Mouse (Mus musculus) c-Kit-positive CD71-positive TER-119-negative erythroid progenitor cells, embryonic 14.5 days (primary cell): ENCODE results near the gene Xkr7.

Source experiments
- DNase-seq: peaks from one replicate; pipeline ENCODE4 v3.0.0-alpha.2; 2013; ENCODE audit warnings: low read depth

The Xkr7 gene

DNA sequence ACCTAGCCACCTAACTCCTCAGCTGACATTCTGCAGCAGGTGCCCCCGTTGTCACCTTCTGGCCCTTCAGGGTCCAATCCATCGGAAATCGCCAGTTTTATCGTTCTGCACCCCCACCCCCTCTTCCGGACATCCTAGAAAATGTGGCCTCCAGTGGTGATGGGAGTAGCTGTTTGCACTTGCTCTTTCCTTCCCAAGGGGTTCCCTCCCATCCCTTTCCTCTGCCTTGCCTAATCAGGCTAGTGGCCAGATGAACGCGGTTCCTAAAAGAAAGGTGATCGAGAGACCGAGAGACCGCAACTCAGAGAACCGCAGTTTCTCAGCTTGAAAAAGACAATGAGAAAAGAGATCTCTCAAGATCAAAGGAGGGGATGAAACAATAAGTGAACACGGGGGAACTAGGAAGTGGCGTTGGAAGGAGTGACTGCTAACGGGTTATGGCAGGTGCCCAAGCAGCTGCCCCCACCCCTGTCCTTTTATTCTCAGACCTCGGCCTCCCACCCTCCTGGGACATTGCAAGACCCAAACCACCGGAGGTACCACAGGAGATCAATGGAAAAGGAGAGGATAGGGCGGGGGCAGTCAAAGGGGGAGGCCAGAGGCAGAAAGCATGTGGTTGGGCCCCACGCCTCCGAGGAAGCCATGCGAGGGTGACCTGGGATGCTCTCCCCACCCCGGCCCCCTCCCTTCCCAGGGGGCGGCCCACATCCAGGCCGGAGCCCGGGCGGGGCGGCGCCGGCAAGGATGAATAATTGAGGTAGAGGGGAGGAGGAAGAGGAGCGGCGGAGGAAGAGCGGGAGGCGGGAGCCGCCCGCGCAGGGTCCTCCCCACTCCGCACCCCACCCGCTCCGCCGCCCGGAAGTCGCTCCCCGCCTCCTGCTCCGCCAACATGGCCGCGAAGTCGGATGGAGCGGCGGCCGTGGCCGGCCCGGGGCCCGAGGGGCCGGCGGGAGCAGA, at the start of gene Xkr7:
TSS of gene Xkr7 (plus strand) at position 727 of the 957 bp plus-strand sequence.
- no peak for DNase-seq

DNA sequence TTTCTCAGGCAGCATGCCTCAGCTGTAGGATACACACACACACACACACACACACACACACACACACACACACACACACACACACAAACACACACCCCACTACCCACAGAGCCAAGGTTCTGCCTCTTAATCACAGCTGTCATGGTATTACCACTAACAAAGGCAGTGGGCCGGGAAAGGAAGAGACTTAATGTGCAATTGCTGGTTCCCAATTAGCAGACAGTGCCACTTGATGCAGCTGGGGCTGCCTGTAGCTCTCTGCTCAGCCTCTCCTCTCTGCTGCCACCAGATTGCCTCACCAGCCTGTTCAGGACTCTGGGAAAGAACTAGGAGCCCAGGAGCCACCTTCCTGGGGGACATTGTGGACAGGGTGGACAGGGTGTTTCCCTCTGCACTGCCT, 46.1 kb upstream of the Xkr7 start:
- DNase-seq, result no peak

DNA sequence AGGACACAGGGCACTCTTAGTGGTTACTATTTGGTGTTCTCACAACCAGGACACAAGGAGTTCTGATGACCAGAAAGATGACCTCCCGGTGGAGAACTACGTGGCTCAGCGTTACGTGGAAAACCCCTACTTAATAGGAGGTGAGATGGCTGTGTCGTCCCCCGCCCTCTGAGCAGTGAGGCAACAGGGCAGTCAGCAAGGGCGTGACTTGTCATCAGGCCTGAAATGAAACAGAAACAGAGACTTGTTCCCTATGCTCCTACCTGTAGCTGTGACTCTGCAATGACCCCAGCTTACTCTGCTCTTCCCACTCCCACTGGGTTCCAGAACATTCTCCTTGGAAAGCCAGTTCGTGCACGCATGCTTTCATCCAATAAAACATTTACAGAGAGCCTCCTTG, 40.1 kb upstream of the Xkr7 start:
- DNase-seq, result no peak

DNA sequence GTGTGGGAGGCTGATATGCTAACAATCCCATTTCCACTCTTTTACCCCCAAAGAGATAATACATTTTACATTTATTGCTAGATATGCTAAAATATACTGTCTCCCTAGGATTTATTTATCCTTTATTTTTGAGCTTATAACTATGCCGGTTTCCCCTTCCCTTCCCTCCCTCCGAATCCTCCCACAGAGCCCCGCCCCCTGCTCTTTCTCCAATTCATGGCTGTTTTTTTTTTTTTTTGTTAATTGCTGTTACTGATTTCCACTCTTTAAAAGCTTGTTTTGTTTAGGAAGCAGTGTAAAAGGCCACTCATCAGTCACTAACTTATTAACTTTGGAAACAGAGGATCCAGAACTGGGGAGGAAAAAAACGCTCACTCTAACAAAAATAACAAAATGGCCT, 34.6 kb upstream of the Xkr7 start:
- DNase-seq, result no peak

DNA sequence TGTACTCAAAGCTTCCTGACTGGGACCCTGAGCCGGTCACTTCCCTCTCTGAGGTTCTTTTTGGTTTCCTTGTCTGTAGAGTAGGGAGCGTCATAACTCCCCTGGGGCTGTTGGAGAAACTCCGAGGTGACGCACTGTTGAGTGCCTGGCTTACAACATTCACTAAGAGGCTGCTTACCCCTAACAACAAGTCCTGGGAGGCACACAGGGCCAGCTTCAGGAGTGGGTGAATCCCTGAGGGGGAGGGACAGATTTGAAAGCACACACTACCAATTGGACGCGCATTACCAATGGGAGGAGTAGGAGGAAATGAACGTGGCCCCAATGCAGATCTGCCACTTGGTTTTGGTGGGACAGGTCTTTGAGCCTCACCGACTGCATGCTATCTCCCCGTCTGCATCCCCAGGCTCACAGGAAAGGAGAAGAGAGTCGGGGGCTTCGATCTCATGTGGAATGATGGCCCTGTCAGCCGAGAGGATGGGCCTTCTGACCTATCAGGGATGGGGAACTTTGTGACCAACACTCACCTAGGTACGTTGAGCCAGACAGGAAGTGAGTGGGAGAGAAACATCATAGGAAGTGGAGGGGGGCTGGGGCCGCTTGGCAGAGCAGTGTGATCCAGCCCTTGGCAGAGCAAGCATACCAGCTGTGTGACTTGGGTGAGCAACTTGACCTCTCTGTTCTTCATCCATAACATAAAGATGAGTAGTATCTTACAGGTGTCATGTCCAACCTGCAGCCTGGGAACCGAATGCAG, 29.0 kb upstream of the Xkr7 start:
- no peak for DNase-seq

DNA sequence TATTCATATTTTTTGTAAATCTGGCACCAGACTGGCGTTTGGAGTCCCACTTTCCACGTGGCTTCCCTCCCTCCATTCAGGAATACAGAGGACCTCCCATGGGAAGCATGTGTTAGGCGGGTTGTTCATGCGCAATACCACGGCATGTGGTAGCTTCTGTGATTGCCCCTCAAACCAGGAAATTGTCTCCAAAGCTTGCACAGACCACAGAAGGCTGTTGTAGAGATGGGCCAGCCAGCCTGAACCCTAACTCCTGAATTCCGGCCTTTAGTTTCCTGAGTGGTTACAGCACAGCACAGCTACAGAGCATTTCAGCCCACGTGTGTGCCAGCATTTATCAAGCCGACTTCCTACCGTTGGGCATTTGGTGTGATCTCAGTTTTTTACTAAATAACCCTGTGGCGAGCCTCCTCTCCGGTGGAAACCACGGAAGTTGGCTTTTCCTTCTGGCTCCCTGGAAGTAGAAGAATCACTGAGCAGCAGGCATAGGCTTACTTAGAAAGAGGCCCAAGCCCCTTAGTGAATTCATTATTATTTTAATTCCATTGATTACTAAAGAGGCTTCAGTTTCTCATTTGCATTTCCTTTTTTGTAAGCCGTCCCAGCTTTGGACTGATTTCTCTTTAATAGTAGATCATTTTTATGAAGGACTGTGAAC, 27.8 kb upstream of the Xkr7 start:
- no peak for DNase-seq

DNA sequence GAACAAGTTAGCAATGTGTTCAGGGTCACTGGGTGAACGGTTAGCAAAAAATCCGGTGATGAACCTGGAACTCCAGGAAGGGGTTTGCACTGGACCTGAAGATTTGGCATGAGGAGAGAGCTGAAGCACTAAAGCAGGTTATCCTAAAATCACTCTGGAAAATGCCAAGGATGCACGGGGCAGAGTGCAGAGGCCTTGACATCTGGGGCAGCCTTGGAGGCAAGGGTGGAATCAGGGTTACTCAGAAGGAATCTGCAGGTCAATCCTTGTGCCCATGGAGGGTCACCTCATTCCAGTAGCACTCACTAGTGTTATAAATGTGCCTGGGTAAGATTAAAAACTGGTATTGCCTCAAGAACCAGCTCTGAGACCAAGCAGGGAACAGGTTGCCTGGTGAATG, 25.7 kb upstream of the Xkr7 start:
- no peak for DNase-seq

DNA sequence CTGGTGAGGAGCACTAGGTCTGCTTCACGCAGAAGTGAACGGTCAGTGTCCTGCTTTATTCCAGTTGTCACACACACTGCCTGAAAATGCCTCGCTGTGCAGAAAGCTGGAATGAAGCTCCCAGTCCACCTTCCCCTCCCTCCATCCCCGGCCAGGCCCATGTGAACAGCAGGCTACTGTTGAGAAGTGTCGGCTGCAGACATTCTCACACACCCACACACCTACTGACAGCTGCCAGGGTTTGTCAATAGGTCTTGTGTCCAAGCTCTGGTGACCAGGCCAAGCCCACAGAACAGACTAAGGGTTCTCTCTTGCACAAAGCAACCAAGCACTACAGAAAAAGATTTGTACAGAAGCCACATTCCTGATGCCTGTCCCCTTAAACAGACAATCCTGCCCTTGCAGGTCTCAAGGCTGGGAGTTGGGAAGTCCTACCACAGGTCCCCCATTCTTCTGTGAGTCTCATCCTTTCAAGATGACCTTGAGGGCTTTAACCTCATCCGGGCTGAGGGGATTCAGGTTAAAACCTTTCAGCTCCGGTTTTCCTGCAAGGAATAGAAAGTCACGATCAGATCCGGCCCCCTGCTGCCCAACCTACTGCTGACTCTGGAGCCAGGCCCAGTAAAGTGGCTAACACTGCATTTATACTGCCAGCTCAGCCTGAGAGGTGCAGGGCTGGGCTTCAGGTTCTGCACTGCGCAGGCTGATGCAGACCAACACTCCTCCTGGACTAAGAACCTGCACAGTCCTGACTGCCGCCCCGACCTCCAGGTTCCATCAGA, 22.3 kb upstream of the Xkr7 start:
- DNase-seq, result no peak

DNA sequence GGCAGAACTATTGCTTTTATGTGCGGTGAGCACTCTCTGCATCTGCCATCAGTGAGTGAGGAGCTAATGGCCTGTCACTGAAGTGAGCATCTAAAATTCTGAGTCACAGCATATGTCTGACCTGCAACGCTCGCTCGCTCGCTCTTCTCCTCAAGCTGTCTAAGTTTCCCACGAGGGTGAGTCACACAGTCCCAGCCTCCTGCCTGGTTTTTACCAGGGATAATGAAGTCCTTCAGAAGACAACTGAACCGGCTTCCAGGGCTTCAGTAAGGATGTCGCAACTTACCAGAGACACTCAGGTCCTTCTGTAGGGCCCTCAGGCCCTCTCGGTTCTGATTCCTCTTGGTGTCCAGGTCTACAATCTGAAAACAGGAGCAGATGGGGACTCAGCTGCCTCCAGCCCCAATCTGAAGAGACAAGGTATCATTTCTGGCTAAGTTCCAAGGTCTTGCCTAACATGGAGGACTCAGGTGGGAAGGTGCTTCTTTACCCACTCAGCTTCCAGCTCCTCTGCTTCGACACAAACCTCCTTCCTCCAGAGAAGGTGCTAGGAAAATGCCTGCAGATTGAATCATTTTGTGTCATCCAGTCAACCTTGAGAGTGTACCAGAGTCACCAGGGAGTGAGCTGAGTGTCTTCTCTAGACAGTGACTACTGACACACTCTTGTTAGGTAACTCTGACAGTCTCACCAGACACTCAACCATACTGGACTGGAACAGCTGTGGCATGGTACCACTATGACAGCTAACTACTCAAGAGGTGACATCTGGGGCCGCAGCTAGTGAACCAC, 17.7 kb upstream of the Xkr7 start:
- DNase-seq, result no peak

DNA sequence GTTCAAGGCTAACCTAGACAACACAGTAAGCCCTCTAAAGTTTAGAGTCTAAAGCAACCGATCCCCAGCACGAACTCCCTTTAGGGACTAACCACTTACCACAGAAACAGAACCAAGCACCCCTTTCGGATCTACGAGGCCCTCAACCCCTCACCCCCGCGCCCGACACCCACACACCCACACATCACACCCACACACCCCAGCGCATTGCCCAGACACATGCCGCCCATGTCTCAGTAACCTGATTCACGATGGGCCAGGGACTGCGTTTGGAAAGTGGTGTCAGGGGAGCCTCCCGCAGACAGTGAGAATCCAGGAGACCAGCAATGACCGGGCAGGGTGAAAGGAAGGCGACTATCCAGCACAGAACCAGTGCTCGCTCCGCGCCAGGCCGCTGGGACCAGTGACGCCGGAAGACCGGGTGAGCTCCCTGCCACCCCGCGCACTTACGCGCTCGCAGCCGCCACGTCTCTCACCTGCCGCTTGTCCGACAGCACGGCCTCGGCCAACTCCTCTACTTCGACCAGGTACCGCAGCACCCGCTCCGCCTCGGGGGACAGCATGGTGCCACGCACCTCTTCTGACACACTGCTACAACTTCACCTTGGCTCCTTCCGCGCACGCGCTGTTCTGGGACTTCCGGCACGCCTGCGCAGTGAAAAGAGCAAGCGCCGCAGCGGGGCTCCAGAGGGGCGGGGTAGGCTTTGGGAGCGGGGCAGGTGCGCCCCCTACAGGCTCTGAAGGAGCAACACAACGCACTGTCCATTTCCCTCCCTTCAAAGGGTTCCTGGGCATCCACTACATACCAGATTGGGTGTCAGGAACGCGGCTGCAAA, 16.7 kb upstream of the Xkr7 start, which contains the start of gene Pdrg1:
TSS of gene Pdrg1 (minus strand) at position 670 of the 836 bp plus-strand sequence.
- peak; percentile 93 for DNase-seq

DNA sequence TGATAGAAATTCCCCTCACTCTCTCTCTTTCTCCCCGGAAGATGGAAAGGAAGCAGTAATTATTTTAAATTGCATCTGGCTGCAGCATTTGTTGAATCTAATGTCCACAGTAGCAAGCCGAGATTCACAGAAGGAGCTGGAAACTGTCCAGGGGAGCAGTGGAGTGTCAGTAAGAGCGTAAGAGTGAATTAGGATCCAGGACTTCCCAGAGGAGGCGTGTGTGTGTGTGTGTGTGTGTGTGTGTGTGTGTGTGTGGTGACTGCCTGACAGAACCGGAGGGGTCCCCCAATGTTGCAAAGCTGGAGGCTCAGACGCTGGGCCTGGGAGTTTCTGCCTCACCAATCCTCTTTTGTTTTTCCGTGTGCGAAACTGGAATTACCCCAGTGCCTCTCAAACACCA, 15.8 kb upstream of the Xkr7 start:
- DNase-seq, result no peak

DNA sequence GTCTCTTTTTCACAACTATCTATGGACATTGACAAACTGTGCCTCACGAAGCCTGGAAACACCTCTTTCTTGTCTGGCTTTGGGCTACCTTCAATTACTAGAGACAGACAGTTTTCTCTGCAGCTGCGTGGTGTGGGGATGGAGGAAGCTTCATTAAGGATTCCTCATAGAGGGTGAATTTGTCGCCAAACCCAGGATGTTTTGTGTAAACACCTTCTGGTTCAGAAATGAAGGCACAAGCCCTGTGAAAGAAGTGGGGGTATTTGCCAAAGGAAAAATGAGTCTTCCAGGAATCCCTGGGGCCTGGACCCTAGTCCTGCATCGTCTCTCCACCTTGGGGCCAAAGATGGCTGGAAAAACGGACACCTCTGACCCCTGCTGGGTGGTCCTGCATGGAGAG, 14.9 kb upstream of the Xkr7 start:
- no peak for DNase-seq

DNA sequence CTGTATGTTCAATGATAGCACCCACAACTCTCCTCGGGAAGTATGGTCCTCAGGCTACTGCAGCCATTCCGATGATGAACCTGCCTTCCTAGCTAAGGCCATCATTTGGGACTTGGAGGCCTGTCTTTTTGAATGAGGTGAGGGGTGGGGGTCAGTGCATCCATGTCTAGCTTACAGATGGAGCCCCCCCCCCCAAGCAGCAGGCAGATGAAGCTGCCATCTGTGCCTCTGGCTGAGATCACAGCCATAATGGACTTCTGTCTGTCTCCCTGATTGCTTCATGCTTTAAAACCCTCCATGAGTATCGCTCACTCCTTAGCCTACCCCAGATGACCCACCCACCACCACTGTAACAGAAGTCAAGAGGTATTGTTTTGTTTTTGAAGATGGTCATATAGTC, 12.3 kb upstream of the Xkr7 start:
- DNase-seq, result no peak

DNA sequence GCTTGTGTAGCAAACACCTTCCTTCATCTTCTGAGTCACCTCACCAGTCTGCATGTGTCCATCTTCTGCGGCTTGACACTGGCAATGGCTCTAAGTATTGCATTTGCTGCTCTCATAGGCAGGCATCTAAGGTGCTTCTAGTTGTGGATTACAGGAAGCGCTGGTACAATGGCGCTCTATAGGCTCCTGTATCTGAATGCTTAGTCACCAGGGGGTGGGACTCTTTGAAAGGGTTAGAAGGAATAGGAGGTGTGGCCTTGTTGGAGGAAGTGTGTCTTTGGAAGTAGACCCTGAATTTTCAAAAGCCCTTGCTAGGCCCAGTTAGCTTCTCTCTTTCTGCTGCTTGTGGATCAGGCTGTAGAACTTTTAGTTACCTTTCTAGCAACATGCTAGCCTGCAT, 10.5 kb upstream of the Xkr7 start:
- DNase-seq, result no peak

DNA sequence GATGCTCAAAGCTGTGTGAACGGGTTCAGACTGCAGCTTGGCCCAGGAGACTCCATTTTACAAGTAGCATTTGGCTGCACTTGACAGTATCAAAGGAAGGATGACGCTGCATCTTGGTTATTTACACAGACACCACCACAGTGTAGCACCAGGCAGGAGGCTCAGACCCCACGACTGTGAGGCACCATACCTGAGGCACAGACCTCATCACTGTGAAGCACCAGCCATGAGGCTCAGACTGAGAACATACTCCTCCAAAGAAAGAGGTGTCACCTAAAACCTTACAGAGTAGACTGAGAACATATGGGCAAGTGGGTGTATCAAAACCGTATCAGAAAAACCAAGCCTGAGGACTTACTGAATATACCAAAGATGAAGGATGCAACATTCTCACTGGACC, 8.8 kb upstream of the Xkr7 start:
- DNase-seq, result no peak

DNA sequence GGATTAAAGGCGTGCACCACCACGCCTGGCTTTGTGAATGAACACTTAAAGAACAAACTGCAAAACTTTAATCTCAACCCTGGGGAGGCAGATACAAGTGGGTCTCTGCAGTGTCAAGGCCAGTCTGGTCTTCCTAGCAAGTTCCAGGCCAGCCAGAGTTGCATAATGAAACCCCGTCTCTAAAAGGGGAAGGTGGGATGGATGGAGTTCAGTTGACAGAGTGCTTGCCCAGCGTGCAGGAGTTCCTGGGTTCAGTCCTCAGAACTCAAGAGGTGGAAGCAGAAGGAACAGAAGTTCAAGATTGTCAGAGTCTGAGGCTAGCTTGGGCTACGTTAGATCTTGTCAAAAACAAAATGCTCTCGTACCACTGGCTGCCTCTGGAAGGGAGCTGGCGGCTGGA, 5.6 kb upstream of the Xkr7 start:
- DNase-seq, result no peak

DNA sequence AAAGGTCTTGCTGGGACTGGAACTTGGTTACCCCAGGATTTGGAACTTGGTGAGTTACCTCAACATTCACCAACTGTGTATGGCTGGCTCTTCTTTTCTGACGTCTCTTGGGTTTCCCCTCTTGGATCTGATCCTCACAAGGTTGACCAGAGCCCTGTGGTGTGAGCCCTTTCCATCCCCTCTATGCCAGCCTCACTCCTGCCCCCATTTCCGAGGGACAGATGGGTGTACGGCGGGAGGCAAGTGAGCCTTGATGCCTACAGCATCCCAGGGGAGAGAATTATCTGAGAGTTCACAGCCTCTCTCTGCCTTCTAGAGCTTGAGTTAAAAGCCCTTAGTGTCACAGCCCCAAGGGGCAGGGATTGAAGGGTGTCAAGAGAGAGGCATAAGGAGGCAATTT, 4.2 kb upstream of the Xkr7 start:
- no peak for DNase-seq

DNA sequence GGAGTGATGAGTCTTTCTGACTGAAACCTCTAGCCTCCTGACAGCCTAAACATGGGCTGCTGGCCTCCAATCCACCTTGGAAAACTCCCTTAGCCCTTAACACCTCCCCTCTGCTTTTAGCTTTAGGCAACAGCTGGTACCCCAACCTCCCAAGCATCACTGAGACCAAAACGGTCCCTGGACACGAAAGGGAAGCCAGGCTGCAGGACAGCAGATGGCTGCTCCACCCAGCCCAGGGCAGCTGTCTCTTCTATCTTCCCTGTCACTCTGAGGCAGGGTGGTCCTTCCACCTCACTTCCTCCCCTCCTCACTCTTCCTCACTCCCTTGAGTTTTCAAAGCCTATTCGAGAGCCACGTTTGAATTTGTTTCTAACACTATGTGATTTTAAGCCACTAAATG, 1.2 kb upstream of the Xkr7 start:
- DNase-seq, result no peak

DNA sequence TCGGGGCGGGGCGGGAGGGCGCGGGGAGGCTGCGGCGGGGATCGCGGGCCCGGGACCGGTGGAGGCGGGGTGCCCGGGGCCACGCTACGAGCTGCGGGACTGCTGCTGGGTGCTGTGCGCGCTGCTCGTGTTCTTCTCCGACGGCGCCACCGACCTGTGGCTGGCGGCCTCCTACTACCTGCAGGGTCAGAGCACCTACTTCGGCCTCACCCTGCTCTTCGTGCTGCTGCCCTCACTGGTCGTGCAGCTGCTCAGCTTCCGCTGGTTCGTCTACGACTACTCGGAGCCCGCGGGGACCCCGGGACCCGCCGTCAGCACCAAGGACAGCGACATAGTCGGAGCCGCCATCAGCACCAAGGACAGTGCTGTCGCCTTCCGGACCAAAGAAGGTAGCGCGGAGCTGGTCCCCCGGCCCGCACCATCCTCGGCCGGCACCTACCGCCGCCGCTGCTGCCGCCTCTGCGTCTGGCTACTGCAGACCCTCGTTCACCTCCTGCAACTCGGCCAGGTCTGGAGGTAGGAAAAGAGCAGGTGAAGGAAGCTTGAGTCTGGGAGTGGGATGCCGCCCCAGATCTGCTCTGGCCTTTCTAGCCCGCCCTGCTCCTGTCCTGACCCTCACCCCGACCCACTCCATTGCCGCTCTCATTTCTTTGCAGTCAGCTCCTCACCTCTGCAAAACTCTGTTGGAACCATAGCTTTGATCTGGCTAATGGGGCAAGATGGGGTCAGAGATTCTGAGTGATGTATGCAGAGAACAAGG, 611 bp downstream of the Xkr7 start:
- peak; percentile 54 for DNase-seq
